Mouse (Mus musculus) ES-E14 (cell line): ENCODE data around the gene Tceanc2.

Source experiments
- CHD2 ChIP-seq: IDR thresholded peaks from 2 replicates; pipeline ENCODE4 v1.6.1; 2014; ENCODE audit warnings: mild to moderate bottlenecking, low read depth, low read length, inconsistent platforms
- HCFC1 ChIP-seq: IDR thresholded peaks from 2 replicates; pipeline ENCODE4 v1.6.1; 2012; ENCODE audit warnings: low read length, inconsistent platforms, borderline replicate concordance; ENCODE audit not compliant: insufficient read depth
- ZC3H11A ChIP-seq: IDR thresholded peaks from 2 replicates; pipeline ENCODE4 v1.6.1; 2012; ENCODE audit warnings: low read depth, mild to moderate bottlenecking, inconsistent platforms, low read length, borderline replicate concordance

- TF ChIP-seq ZC3H11A (no peak), HCFC1 (no peak), CHD2 (no peak)
Observed at GRCm38 (mm10) chr4:107163341-107163740, 15.6 kb downstream of the Tceanc2 start.
